Mouse (Mus musculus) stomach, postnatal 0 days (tissue): ENCODE measurements at regions not wholly inside any gene's neighbourhood (a gene's known extent, or its start where the extent isn't known, plus 50 kb on each side); places are given as distances from the start of the nearest gene placed in this dataset.

Source experiments
- CTCF ChIP-seq: IDR thresholded peaks from 2 replicates; pipeline ENCODE4 v1.5.1; 2016; ENCODE audit warnings: antibody characterized with exemption, low read depth, mild to moderate bottlenecking, moderate library complexity
- EP300 ChIP-seq: optimal IDR thresholded peaks from 2 replicates; pipeline ENCODE3; 2016; ENCODE audit warnings: antibody characterized with exemption

GRCm38 (mm10) chr10:111842321-111842775, 130.1 kb upstream of the Krr1 start:
- TF ChIP-seq EP300 (no peak), CTCF (no peak)
